Mouse (Mus musculus) lung, postnatal 25 days (tissue): ENCODE measurements around the gene Fcgbp.
"Not testable (repeated sequence)": the region's sequence is repeated elsewhere in the genome, so short reads cannot be mapped to it uniquely, and the experiment has no call there.

Experiments
- DNase-seq: peaks from one replicate; pipeline ENCODE4 v3.0.0; 2022; ENCODE audit warnings: low spot score

The Fcgbp gene

DNA sequence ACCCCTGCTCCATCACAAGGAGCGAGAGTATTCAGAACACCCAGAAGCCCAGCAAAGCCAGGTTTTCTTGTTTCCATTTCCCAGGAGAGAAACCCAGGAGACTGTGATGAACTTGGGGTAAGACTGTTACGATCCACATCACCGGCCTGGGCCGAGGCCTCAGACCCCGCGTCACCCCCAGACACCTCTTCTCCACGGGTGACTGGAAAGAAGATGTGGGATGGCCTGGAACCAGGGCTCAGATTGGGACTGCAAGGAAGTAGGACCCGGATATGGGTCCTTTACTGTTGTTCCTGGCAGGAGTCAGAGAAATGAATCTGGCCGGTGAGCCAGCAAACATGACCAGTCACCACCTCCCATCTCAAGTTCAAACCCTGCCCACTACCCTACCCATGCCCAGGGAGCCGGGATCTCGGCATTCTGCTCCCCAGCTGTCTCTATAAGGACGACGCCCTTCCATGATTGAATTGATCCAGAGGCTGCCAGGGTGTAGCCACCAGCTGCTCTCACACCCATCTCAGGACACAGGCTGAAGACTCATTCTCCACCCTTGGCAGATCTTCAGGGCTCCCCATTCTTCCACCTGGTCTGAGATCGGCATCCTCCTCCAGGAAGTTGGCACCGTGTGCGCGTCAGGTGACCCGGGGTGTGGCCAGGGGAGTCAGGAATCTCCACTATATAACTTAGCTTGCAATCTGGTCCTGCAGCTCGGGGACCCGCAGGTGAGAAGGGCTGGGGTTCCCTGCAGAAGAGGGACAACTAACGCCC is at the start of gene Fcgbp:
Fcgbp (plus strand) TSS at position 706 of the 768 bp plus-strand sequence.
- no peak for DNase-seq

- DNase-seq = no peak
Measured at GRCm38 (mm10) chr7:28044524-28044923, 26.5 kb upstream of the Fcgbp start.

DNA sequence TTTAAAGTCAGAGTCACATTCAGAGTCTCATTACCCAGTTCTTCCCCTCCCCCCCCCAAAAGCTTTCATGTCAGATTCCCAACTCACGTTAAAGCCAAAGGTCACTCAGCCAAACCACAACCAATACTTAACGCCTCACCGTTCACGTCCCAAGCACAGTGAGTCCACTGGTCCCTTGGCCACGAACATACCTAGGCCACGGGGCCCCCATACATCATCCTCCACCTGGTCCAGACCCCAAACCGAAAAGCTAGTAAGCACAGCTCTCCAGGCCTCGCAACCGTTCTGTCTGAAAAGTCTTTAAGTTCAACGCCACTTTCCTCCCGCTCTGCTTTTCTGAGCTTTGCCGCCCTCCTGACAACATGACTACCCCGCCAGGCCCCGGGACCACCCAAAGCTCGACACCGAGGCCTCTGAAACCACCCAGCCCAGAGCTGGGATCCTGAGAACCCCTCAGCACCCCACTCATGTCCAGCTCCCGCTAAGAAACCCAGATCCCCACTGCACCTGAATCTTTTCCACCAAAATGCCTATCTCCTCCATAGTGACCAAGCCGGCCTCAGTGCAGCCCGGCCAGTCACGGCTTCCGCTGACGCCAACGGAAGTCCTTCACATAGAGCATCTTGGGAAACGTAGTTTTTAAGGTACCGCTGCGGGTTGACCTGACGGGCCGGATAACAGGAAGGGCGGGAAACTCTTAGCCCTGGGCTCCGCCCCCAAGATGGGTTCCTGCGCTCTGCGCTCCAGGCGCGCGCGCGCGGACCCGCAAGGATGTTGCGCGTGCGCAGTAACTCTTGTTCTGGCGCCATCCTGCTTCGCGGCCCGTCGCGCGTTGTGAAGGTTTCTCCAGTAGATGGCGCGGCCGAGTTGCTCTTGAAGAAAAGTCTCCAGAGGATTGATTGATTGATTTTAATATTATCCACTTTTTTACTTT is 21.3 kb upstream of the Fcgbp start, which contains the start of gene Psmc4:
Psmc4 (minus strand) TSS at position 626 of the 934 bp plus-strand sequence.
- DNase-seq = peak; percentile 99

DNA sequence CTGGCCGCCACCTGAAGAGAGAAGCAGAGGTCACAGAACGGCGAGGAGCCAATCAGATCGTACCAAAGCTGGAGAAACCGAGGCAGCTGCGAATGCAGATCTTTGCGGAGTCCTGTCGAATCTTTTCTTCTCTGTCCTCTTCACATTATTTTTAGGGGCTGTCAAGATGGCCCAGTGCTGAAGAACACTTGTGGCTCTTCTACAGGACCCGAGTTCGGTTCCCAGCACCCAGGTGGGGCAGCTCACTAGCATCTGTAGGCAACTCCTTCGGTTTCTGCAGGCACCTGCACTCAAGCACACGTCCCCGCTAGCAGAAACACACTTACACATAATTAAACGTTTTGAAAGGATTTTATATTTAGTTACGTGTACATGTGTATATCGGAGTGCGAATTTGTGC is 20.5 kb upstream of the Fcgbp start:
- no peak for DNase-seq

- DNase-seq = peak; percentile 26
Measured at GRCm38 (mm10) chr7:28053046-28053930, 17.7 kb upstream of the Fcgbp start.

GRCm38 (mm10) chr7:28059972-28060371 is 11.1 kb upstream of the Fcgbp start:
- DNase-seq = no peak

DNA sequence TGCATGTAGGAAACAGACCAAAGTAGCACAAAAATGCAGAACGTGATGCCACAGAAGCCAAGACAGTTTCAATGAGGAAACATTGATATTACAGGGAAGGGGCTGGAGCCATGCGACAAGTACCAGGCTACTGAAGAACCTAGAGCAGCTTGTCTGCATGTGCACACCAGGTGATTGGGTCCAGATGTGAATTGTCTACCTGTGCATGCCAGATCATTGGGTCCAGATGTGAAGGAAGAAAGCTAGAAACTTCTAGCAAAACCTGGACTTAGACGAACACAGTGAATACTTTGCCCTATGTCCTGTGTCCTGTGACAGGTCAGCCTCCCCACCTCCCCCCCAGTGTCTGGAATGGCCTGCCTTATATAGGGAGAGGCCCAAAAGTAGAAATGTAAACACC is 2.4 kb upstream of the Fcgbp start:
- no peak for DNase-seq

DNA sequence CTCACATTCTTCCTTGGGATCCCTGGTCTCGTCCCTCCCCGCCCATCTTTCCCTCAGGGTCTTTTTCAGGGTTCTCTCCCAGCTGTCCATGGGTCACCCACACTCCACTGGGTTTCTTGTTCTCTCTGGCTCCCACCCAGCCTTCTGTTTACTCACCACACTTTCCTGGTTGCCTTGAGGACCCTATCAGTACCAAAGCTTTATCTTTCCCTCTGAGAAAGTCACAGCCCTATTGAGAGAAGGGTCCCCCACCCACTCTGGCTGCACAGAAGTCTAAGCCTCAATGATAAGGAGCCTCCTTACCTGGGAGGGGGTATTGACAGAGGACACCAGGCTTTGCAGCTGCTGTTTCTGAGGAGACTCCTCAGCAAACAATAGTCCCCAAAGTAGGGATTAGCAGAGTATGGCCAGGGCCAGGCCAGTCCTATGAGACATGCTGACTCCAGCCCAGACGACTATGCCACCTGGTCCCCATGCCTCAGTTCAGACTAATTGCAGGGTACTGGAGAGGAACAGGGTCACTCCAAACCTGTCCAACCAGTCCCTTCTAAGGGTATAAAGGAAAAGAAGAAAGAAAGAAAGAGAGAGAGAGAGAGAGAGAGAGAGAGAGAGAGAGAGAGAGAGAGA is 1.4 kb upstream of the Fcgbp start:
- DNase-seq = no peak

DNA sequence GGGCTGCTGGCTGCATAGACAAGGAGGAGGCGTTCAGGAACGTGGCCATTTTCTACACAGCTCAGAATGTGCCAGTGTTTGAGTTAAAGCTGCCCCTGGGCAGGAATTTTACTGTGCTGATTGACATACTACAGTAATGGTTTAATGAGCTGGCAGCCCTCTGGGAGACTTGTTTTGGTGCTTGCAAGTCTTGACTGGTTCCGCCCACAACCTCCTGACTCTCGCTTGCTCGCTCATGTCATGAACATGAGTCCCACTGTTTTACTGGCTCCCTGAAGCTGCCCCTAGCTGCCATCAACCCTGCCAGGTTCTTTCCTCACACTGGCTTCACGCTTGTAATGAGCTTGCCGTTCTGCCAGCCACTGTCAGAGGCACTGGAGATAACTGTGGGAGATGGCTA is 13.2 kb downstream of the Fcgbp start:
- no peak for DNase-seq

DNA sequence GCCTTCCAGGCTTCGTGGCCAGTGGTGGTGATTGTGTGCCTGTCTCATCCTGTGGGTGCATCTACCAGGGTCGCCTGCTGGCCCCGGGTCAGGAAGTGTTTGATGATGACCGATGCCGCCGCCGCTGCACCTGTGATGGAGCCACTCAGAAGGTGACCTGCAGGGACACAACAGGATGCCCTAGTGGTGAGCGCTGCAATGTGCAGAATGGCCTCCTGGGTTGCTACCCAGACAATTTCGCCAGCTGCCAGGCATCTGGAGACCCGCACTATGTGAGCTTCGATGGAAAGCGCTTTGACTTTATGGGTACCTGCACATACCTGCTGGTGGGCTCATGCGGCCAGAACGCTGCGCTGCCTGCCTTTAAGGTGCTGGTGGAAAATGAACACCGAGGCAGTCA is 15.2 kb downstream of the Fcgbp start:
- DNase-seq = no peak

DNA sequence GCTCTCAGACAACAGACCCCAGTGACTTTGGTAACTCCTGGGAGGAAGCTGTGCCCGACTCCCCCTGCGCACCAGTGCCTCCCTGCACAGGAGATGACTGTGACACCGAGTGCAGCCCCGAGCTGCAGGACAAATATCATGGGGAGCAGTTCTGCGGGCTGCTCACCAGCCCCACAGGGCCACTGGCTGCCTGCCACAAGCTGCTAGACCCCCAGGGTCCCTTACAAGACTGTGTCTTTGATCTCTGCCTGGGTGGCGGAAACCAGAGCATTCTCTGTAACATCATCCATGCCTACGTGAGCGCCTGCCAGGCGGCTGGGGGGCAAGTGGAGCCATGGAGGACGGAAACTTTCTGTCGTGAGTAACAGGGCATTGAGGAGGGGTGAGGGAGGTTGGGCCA is 22.5 kb downstream of the Fcgbp start:
- no peak for DNase-seq

DNA sequence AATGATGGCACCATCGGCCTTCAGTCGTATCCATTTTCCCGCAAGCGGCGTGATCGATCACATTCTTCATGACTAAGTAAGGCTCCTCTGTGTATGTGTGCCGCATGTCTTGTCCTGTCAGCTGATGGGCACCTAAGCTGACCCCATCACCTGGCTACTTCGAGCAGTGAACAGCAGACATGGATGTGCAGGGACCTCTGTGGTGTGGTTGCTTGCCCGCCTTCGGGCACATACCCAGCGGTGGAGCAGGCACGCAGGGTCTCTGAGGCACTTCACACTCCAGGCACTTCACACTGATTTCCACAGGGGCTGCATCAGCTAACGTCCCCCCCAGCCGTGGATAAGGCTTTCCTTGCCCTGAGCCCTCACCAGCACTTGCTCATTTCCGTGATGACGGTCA is 28.1 kb downstream of the Fcgbp start:
- no peak for DNase-seq

DNA sequence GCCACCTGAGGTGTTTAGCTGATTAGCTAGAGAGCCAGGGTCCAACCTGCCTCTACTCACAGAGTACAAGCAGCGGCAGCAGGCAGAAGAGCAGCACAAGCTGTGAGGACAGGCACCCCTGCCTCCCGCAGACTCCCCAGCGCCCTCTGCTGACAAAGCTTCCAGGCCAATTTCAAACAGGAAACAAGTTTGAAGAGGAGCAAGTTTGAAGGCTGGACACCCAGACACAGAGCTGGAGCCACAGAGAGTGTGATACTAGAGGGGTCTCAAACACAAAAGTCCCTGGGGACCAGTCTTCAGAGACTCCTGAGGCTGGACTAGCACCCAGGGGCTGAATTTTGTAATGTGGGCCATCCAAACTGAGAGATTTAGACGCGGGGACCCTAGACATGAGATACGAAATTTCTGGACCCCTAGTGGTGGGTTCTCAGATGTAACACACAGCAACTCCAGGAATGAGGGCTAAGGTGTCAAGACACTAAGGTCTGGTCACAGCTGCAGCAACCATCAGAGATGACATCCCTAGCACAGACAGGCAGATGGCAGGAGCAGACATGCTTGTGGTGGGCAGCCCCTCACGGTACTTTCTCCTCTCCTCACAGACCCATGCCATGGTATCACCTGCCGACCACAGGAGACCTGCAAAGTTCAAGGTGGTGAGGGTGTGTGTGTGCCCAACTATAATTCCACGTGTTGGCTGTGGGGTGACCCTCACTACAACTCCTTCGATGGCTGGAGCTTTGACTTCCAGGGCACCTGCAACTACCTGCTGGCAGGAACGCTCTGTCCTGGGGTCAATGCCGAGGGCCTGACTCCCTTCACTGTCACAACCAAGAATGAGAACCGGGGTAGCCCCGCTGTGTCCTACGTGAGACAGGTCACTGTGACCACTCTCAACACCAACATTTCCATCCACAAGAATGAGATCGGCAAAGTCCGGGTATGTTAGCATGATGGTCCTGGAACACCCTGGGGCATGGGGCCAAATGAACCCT is 29.9 kb downstream of the Fcgbp start:
- DNase-seq = peak; percentile 32

GRCm38 (mm10) chr7:28102936-28103335 is 31.9 kb downstream of the Fcgbp start:
- DNase-seq = not testable (repeated sequence)

- peak; percentile 64 for DNase-seq
Measured at GRCm38 (mm10) chr7:28104670-28105069, 33.6 kb downstream of the Fcgbp start.

DNA sequence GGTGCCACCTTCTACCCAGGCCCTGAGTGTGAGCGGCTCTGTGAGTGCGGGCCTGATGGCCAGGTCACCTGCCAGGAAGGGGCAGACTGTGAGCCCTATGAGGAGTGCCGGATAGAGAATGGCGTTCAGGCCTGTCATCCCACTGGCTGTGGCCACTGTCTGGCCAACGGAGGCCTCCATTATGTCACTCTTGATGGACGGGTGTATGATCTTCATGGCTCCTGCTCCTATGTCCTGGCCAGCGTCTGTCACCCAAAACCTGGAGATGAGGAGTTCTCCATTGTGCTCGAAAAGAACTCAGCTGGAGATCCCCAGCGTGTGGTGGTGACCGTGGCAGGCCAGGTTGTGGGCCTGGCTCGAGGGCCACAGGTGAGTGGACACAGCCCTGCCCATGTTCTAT is 35.2 kb downstream of the Fcgbp start:
- DNase-seq = no peak

DNA sequence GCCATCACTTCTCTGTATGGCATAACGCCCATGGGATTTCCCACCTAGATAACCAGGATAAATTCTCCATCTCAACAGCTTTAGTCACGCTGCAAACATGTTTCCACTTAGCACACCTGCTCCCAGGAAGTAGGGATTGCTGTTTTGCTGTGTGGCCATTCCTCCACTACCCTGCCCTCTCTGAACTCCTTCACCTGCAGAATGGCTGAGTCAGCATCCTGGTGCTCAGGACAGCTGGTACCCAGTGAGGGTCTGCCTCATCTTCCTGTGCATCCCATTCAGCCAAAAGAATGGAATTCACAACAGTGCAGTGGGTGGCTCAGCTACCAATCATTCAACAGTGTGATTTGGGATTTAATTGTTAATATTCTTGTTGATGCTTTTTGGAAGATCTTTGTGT is 43.6 kb downstream of the Fcgbp start:
- no peak for DNase-seq

DNA sequence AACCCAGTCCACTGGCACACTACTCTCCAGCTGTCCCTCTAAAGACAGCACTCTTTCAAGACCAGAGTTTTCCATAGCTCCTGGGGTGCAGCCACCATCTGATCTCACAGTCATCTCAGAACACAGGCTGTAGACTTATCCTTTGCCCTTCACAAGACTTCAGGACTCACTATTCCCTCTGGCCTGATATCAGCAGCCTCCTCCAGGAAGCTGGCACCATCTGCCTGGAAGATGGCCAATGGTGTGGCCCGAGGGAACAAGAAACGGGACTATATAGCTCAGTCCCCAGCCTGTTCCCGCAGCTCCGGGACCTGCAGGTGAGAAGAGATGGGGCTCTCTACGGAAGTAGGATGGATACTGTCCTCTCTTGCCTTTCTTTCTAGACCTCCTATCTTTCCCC is 58.1 kb downstream of the Fcgbp start, which contains the start of gene 9530053A07Rik:
9530053A07Rik (plus strand) TSS at position 301 of the 400 bp plus-strand sequence.
- no peak for DNase-seq

- no peak for DNase-seq
Measured at GRCm38 (mm10) chr7:28137613-28138012, 66.6 kb downstream of the Fcgbp start.

DNA sequence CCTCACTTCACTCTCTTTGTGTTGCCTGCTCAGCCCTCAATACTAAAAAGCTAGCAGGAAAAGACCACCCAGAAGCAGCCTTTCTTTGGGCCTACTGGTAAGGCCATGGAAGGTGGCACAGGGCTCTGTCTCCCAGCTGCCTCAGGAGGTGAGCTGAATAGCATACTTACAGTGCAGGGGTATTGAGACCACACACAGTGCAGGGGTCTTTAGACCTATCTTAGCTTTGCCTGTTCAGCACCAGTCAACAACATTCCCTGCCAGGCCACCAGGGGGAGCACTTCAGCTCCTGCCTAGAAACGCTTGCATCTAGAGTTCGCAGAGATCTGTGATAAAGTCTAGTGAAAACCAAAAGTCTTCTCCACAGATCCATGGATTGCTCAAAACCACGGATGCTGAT is 77.2 kb downstream of the Fcgbp start:
- DNase-seq = peak; percentile 54
